Mouse (Mus musculus) ES-Bruce4 (cell line): ENCODE data around the gene Anxa8. TPM values are rescaled to one million over a fixed set of nuclear protein-coding genes. Genes with fewer than 3 reads are reported as not detected.

Source experiments
- H3K27ac ChIP-seq: 2 replicates; pipeline ENCODE4 v1.5.1; 2012; ENCODE audit warnings: low read length, inconsistent platforms; ENCODE audit not compliant: insufficient read depth
- H3K27me3 ChIP-seq: 2 replicates; pipeline ENCODE4 v1.6.1; 2012; ENCODE audit warnings: mild to moderate bottlenecking, low read length, inconsistent platforms; ENCODE audit not compliant: control insufficient read depth, poor library complexity, insufficient read depth, severe bottlenecking
- H3K36me3 ChIP-seq: 2 replicates; pipeline ENCODE4 v1.6.1; 2012; ENCODE audit warnings: inconsistent platforms, mild to moderate bottlenecking, low read length, moderate library complexity; ENCODE audit not compliant: control insufficient read depth, poor library complexity, insufficient read depth, severe bottlenecking
- H3K4me1 ChIP-seq: one replicate; pipeline ENCODE4 v1.8.1; 2011; ENCODE audit warnings: low read length; ENCODE audit not compliant: control insufficient read depth, insufficient read depth
- H3K4me3 ChIP-seq: 2 replicates; pipeline ENCODE4 v1.5.1; 2011; ENCODE audit warnings: low read depth, mild to moderate bottlenecking, low read length
- H3K9ac ChIP-seq: 2 replicates; pipeline ENCODE4 v1.6.1; 2012; ENCODE audit warnings: low read depth, mild to moderate bottlenecking, inconsistent platforms; ENCODE audit not compliant: poor library complexity, severe bottlenecking
- H3K9me3 ChIP-seq: replicated peaks from 2 replicates; pipeline ENCODE4 v1.6.1; 2012; ENCODE audit warnings: mild to moderate bottlenecking, low read length, inconsistent platforms; ENCODE audit not compliant: control insufficient read depth, poor library complexity, insufficient read depth, severe bottlenecking
- CTCF ChIP-seq: IDR thresholded peaks from one replicate; pipeline ENCODE4 v1.8.1; 2011; ENCODE audit warnings: low read depth, low read length
- EP300 ChIP-seq: IDR thresholded peaks from 2 replicates; pipeline ENCODE4 v1.6.1; 2011; ENCODE audit warnings: low read depth, low read length; ENCODE audit not compliant: insufficient read depth
- POLR2A ChIP-seq: IDR thresholded peaks from one replicate; pipeline ENCODE4 v1.8.1; 2011; ENCODE audit warnings: low read length; ENCODE audit not compliant: insufficient read depth
- polyA plus RNA-seq: library from polyadenylated mRNA; stranded (reverse); fragments of >200 nt; gene quantifications from 2 replicates; pipeline ENCODE4 v1.2.4, GENCODE M21; 2011; ENCODE audit warnings: low read depth; ENCODE audit not compliant: missing spikeins, insufficient read depth, insufficient read length

The Anxa8 gene
- polyA plus RNA-seq, 1 experiment: 23.3 TPM

DNA sequence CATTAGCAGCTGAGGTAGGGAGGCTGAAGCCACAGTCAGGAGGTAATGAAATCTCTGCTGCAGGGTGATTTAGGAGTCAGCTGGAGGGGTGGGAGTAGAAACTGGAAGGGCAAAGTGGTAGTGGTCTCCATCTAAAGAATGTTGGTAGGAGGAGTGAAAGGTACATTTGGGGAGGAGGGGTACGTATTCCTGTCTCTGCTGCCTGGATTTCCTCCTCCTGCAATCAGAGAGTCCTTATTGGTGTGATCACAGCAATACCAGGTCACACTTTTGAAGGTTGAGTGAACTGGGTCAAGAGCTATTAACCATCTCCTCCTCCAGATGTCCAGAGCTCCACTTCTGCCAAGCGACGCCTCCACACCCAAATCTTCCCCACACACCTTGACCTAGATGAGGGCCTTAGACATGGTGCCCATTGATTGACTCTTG is 35.2 kb downstream of the Anxa8 start:
- Histone ChIP-seq H3K4me1 (no peaks in the 10 kb centered on the region), H3K27me3 (no peaks in the 10 kb centered on the region), H3K9ac (no peak overlapping the region), H3K36me3 (no peaks in the 10 kb centered on the region), H3K4me3 (no peak overlapping the region), H3K27ac (no peak overlapping the region), H3K9me3 (no peaks in the 10 kb centered on the region)
- TF ChIP-seq POLR2A: no peak
- no peak for TF ChIP-seq CTCF
- no peak for TF ChIP-seq EP300

DNA sequence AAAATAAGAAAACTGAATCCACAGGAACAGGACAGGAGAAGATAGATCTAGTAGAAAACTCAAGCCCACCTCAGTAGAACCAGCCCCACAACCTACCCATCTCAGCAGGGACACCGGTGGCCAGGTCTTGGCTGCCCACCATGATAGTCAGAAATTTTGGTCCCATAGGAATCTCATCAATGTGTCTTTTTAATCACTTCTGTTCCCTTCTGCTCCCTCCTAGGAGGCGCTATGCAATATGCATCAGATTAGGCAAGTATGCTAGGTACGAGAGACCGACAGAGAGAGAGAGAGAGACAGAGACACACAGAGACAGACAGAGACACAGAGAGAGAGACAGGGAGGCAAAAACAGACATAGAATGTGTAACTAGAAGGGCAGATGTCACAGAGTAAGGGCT is 35.9 kb downstream of the Anxa8 start:
- H3K27ac ChIP-seq: no peak overlapping the region
- TF ChIP-seq POLR2A: no peak
- no peak for TF ChIP-seq EP300
- TF ChIP-seq CTCF: no peak
- no peak overlapping the region for H3K9ac ChIP-seq
- no peaks in the 10 kb centered on the region for H3K27me3 ChIP-seq
- no peaks in the 10 kb centered on the region for H3K4me1 ChIP-seq
- no peaks in the 10 kb centered on the region for H3K9me3 ChIP-seq
- H3K4me3 ChIP-seq: no peak overlapping the region
- no peaks in the 10 kb centered on the region for H3K36me3 ChIP-seq

DNA sequence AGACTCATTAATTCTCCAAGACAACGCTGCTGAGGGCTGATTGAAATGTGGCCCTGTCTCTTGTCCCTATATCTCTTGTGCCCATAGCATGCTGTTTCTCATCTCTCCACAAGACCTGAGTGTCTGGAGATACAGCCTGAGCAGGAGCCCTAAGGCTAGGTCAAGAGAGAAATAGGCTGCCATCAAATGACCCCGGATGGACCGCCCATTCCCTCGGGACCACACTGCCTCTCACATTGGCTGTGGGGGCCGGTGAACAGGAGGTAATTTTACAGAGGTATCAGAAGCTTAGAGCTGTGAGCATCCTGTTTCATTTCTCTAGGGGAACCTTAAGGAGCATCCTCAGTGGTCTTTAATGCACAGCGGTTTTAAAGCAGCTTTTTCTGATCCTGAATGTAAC is 45.4 kb downstream of the Anxa8 start:
- H3K36me3 ChIP-seq: no peaks in the 10 kb centered on the region
- H3K4me3 ChIP-seq: no peak overlapping the region
- no peak overlapping the region for H3K27ac ChIP-seq
- H3K9me3 ChIP-seq: no peaks in the 10 kb centered on the region
- H3K27me3 ChIP-seq: no peaks in the 10 kb centered on the region
- TF ChIP-seq CTCF: no peak
- no peak for TF ChIP-seq EP300
- TF ChIP-seq POLR2A: no peak
- H3K9ac ChIP-seq: no peak overlapping the region
- H3K4me1 ChIP-seq: no peaks in the 10 kb centered on the region

DNA sequence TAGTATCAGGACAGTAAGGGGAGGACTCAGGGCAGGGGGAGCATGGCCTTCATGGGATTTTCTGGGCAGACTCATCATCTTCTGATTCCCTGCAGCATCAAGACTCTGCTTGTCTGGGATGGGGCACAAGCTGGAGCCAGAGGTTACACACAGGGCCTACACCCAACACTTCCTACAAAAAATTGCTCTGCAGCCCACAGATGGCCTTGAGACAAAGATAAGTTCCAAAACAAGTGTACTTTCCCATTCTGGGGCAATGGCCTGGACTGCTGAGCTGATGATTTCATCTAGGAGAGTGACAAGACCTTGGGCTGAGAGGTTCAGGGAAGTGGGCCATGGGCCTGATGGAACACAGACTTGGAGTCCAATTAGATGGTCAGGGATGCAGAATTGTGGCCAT is 49.6 kb downstream of the Anxa8 start:
- H3K36me3 ChIP-seq: no peaks in the 10 kb centered on the region
- no peaks in the 10 kb centered on the region for H3K4me1 ChIP-seq
- H3K27ac ChIP-seq: no peak overlapping the region
- H3K9ac ChIP-seq: no peak overlapping the region
- TF ChIP-seq CTCF: no peak
- TF ChIP-seq EP300: no peak
- no peak for TF ChIP-seq POLR2A
- H3K4me3 ChIP-seq: no peak overlapping the region
- no peaks in the 10 kb centered on the region for H3K9me3 ChIP-seq
- no peaks in the 10 kb centered on the region for H3K27me3 ChIP-seq

DNA sequence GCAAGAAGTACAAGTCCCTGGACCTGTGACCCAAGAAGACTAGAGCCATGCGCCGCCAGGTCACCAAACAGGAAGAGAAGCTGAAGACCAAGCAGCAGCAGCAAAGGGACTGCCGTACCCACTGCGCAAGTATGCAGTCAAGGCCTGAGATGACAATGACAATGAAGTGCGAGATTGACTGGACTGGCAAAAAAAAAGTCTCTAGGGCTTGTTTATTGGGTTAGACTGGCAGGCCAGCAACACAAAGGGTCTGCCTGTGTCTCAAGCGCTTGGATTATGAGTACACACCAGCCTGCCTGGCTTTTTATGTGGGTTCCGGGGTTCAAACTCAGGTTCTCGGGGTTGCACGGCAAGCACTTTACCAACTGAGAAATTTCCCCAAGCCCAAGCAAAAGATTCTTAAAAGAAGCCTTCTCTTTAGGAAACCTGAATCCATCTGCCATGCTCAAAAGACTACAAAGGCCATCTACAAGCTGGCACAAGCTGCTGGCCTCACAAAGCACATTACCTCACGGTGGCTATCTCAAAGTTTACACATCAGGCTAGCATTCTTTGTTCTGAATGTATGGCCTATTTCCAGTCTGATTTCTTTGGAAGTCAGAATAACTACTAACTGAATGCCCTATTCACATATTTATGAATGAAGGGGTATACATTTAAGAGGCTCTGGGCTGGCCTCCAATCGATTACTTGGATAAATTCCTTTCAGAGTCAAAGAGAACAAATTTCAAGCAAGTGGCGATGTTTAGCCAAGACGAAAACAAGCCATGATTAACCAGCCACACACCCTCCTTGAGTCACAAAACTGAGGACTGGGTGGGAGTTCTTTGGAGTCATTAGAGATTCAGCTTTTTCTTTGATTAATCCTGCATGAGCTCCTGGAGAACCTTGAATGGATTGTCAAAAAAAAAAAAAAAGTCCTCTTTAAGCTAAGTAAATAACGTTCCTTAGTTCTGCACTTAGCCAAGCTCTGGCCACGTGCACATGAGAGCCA is 54.2 kb downstream of the Anxa8 start:
- H3K27me3 ChIP-seq: no peaks in the 10 kb centered on the region
- H3K4me1 ChIP-seq: no peaks in the 10 kb centered on the region
- TF ChIP-seq EP300 (no peak), POLR2A (no peak), CTCF (no peak)
- H3K9ac ChIP-seq: no peak overlapping the region
- H3K4me3 ChIP-seq: no peak overlapping the region
- no peak overlapping the region for H3K27ac ChIP-seq
- H3K9me3 ChIP-seq: no peaks in the 10 kb centered on the region
- H3K36me3 ChIP-seq: no peaks in the 10 kb centered on the region

DNA sequence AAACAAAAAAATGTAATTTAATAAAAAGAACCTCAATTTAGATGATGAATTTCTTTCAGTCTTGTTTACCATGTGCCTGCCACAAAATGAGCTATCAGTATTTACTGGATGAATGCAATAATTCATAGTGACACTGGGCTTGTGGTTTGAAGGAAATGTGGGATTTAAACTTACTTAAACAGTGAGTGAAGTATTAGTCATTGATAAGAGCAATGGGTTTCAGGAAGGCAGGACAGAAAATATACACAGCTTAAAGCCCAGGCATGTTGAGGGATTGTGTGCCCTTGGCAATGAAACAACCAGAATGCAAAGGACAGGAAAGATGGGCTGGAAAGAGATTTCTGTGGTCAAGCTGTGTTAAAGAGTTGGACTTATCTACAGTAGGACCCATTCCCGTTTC is 56.5 kb downstream of the Anxa8 start:
- no peak for TF ChIP-seq EP300
- TF ChIP-seq CTCF: no peak
- TF ChIP-seq POLR2A: no peak
- Histone ChIP-seq H3K36me3 (no peaks in the 10 kb centered on the region), H3K9me3 (no peaks in the 10 kb centered on the region), H3K4me1 (no peaks in the 10 kb centered on the region), H3K27me3 (no peaks in the 10 kb centered on the region), H3K9ac (no peak overlapping the region), H3K27ac (no peak overlapping the region), H3K4me3 (no peak overlapping the region)
